Mouse (Mus musculus) limb, embryonic 14.5 days (tissue): Measurements from ENCODE around the gene Pofut2. TPM values are rescaled to one million over a fixed set of nuclear protein-coding genes. Genes with fewer than 3 reads are reported as not detected.
A peak's percentile ranks its signal among the peaks of the same experiment; 100 is the strongest.

Source experiments
- ATAC-seq: fragments of 200-750 bp; cut with Nextera tagmentation; 2 replicates; pipeline ENCODE4 v1.8.0; 2017; ENCODE audit warnings: low read depth, moderate number of reproducible peaks, moderate TSS enrichment; ENCODE audit not compliant: low FRiP score
- DNase-seq: peaks from one replicate; pipeline ENCODE4 v3.0.0-alpha.2; 2015; ENCODE audit warnings: low spot score
- H3K27ac ChIP-seq: fragments of 300-500 bp; sonication (generic); replicated peaks from 2 replicates; pipeline ENCODE4 v1.5.1; 2014; ENCODE audit warnings: low read depth, mild to moderate bottlenecking, low read length, moderate library complexity, mixed read lengths
- H3K27me3 ChIP-seq: fragments of 300-500 bp; sonication (generic); 2 replicates; pipeline ENCODE4 v1.6.1; 2014; ENCODE audit warnings: low read length, mixed read lengths; ENCODE audit not compliant: control insufficient read depth, insufficient read depth
- H3K36me3 ChIP-seq: fragments of 300-500 bp; sonication (generic); 2 replicates; pipeline ENCODE4 v1.6.1; 2014; ENCODE audit warnings: mild to moderate bottlenecking, low read length, moderate library complexity, mixed read lengths; ENCODE audit not compliant: control insufficient read depth, insufficient read depth
- H3K4me1 ChIP-seq: fragments of 300-500 bp; sonication (generic); 2 replicates; pipeline ENCODE4 v1.6.1; 2014; ENCODE audit warnings: antibody characterized with exemption, low read length, mixed read lengths; ENCODE audit not compliant: control insufficient read depth, insufficient read depth
- H3K4me2 ChIP-seq: fragments of 300-500 bp; sonication (generic); replicated peaks from 2 replicates; pipeline ENCODE4 v1.6.1; 2014; ENCODE audit warnings: low read depth, mild to moderate bottlenecking, low read length, moderate library complexity; ENCODE audit not compliant: severe bottlenecking
- H3K4me3 ChIP-seq: fragments of 300-500 bp; sonication (generic); replicated peaks from 2 replicates; pipeline ENCODE4 v1.5.1; 2014; ENCODE audit warnings: low read length
- H3K9ac ChIP-seq: fragments of 300-500 bp; sonication (generic); 2 replicates; pipeline ENCODE4 v1.6.1; 2014; ENCODE audit warnings: mild to moderate bottlenecking, low read depth, low read length, moderate library complexity; ENCODE audit not compliant: severe bottlenecking
- H3K9me3 ChIP-seq: fragments of 300-500 bp; sonication (generic); 2 replicates; pipeline ENCODE4 v1.6.1; 2016; ENCODE audit warnings: low read length; ENCODE audit not compliant: control insufficient read depth
- POLR2A ChIP-seq: fragments of 200-500 bp; IDR thresholded peaks from 2 replicates; pipeline ENCODE4 v1.8.0; 2012; ENCODE audit warnings: inconsistent platforms, mild to moderate bottlenecking, moderate library complexity, borderline replicate concordance; ENCODE audit not compliant: insufficient read depth, insufficient read length; ENCODE audit errors: extremely low read depth
- WGBS: fragments of 180-500 bp; shearing (Covaris S2); extraction: QIAGEN DNeasy Blood & Tissue Kit; methylation state at CpG from one replicate; pipeline ENCODE4 v1.1.7; 2014; 5-methylcytosine and 5-hydroxymethylcytosine counted together
- polyA plus RNA-seq, 2 experiments: library from polyadenylated mRNA; depleted of rRNA in 1 of 2; stranded (reverse) in 1 of 2; unstranded in 1 of 2; fragments of >200 nt; fragmentation: Nextera tagmentation in 1 of 2; extraction: Ambion mirVana in 1 of 2; gene quantifications; 2 replicates each; pipeline versions ENCODE4 v1.2.1 to v1.2.3; 2012 to 2014

The Pofut2 gene
- polyA plus RNA-seq, 2 experiments: 147 to 167 TPM

- TF ChIP-seq POLR2A: no peak
- Histone ChIP-seq H3K36me3 (no peaks in the 10 kb centered on the region), H3K27ac (no peak overlapping the region), H3K9me3 (no peaks in the 10 kb centered on the region), H3K4me1 (peaks cover 28% of the 10 kb centered on the region), H3K9ac (no peak overlapping the region), H3K4me3 (no peak overlapping the region), H3K27me3 (no peaks in the 10 kb centered on the region), H3K4me2 (0 out of 2 replicates have a peak overlapping the region, but pooled peaks have one; percentile 18)
- peak; percentile 58 for DNase-seq
- 42% methylated on average over 18 of the region's 18 CpGs for WGBS
- ATAC-seq: no peak
Measured at GRCm38 (mm10) chr10:77251223-77251783, 7.7 kb upstream of the Pofut2 start.

DNA sequence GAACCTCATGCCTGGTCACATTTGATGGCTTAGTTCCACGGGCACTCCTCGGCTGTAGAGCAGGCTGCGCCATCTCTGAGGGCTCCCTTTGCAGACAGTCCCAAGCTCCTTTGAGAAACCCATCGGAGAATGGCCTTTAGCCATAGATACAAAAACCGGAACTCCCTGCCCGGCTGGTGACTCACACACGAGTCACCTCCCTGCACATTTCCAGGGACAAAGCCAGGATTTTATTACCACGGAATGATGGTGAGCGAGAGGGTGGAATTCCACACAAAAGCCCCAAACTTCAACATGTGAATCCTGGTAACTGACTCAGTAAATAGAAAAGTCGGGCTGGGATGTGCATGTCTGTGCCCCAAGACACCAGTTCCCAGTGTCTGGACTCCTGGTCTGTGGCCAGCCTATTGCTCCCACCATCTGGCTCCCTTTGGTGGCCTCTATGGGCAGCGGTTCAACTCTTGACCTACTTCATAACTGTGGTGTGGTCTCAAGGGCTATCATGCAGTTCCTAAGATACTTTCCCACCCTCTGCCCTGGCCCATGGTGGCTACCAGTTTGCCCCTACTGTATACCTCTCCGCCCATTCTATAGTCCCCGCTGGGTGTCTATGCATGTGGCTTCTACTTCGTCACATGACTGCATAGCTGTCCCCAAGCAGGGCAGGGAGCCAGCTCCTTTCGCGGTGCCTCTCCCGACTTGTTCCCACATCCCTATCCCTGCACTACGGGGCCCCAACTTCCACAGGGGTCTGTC lies 7.1 kb upstream of the Pofut2 start:
- no peak for TF ChIP-seq POLR2A
- Histone ChIP-seq H3K4me2 (0 out of 2 replicates have a peak overlapping the region, but pooled peaks have one; percentile 18), H3K27me3 (no peaks in the 10 kb centered on the region), H3K9ac (no peak overlapping the region), H3K4me3 (no peak overlapping the region), H3K4me1 (peaks cover 28% of the 10 kb centered on the region), H3K9me3 (no peaks in the 10 kb centered on the region), H3K36me3 (no peaks in the 10 kb centered on the region), H3K27ac (no peak overlapping the region)
- DNase-seq (peak; percentile 26), ATAC-seq (no peak)
- 63% methylated on average over 18 of the region's 18 CpGs for WGBS

GRCm38 (mm10) chr10:77252790-77253189 lies 6.2 kb upstream of the Pofut2 start:
- no peaks in the 10 kb centered on the region for H3K9me3 ChIP-seq
- H3K4me2 ChIP-seq: no peak overlapping the region
- no peaks in the 10 kb centered on the region for H3K27me3 ChIP-seq
- no peaks in the 10 kb centered on the region for H3K36me3 ChIP-seq
- H3K4me1 ChIP-seq: peaks cover 28% of the 10 kb centered on the region
- DNase-seq (peak; percentile 89), ATAC-seq (peak; percentile 62)
- TF ChIP-seq POLR2A: no peak
- H3K9ac ChIP-seq: no peak overlapping the region
- no peak overlapping the region for H3K4me3 ChIP-seq
- H3K27ac ChIP-seq: no peak overlapping the region
- 1% methylated on average over 4 of the region's 4 CpGs for WGBS

DNA sequence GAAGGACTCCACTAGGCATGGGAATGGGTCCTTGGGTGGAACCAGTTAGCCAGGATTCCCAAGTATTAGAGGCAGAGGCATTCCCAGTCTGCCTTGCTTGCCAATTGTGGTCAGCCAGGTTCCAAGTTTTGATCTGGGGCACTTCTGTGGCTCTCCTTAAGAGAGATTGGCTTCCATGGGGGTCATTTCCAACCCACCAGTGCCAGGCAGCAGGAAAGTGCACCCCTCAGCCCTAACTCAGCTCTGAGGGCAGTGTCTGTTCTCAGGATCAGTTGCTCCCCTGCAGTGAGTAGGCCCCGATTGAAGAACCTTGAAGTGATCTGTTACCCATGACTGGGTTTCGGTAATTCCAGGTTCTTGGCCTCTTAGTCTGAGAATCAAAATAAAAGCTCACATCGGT lies 3.8 kb upstream of the Pofut2 start:
- H3K27ac ChIP-seq: peak overlapping the region; percentile 55
- TF ChIP-seq POLR2A: no peak
- H3K27me3 ChIP-seq: no peaks in the 10 kb centered on the region
- no peak for DNase-seq
- H3K9ac ChIP-seq: no peak overlapping the region
- ATAC-seq: no peak
- no peak overlapping the region for H3K4me3 ChIP-seq
- no peak overlapping the region for H3K4me2 ChIP-seq
- 78% methylated on average over 3 of the region's 3 CpGs for WGBS
- peaks cover 31% of the 10 kb centered on the region for H3K4me1 ChIP-seq
- no peaks in the 10 kb centered on the region for H3K36me3 ChIP-seq
- no peaks in the 10 kb centered on the region for H3K9me3 ChIP-seq

- Histone ChIP-seq H3K4me1 (peaks cover 35% of the 10 kb centered on the region), H3K27me3 (no peaks in the 10 kb centered on the region), H3K4me3 (no peak overlapping the region), H3K9ac (no peak overlapping the region), H3K4me2 (no peak overlapping the region), H3K27ac (no peak overlapping the region), H3K9me3 (no peaks in the 10 kb centered on the region), H3K36me3 (peaks cover under 1% of the 10 kb centered on the region; the same call in 1 of the 2 replicates)
- no peak for TF ChIP-seq POLR2A
- ATAC-seq (no peak), DNase-seq (no peak)
- 78% methylated on average over 3 of the region's 3 CpGs for WGBS
Measured at GRCm38 (mm10) chr10:77255676-77256075, 3.3 kb upstream of the Pofut2 start.
